ENCODE assay signal across 8 mouse cellular contexts in the genomic region with DNA sequence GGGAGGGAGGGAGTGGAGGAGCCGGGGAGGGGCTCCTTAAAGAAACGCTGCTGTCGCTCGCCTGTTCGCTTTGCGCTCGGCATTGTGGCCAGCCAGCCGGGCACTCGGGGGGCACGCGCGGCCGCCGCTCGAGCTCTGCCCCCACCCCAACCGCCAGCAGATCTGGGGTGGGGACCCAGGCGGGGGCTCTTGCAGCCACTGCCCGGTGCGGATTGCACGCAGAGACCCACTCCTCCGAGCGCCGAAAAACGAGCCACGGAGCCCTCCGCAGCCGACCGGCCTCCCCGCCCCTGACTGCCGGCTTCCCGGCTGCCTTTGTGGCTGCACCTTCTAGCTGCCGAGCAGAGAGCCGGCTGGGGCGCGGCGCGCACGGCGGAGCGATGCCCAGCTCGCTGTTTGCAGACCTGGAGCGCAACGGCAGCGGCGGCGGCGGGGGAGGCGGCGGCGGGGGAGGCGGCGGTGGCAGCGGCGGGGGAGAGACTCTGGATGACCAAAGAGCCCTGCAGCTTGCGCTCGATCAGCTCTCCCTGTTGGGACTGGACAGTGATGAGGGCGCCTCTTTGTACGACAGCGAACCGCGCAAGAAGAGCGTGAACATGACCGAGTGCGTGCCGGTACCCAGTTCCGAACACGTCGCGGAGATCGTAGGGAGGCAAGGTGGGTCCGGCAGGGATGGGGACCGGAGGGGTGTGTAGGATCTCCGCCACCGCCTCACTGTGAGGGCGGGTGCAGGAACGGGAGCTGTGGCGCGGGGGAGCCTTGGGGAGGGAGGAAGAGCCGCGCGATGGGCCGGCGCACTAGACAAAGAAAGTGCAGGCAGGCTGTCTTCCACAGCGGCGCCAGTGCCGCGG. TPM values are rescaled to one million over a fixed set of nuclear protein-coding genes. Genes with fewer than 3 reads are reported as not detected.
DNase-seq lines count a peak whose midpoint lies in the region; ATAC-seq and TF ChIP-seq lines count a peak whose summit lies in the region.

A gene (plus strand): TSS at position 63 of the 851 bp plus-strand sequence.

- peak within 1 kb of the TSS; percentile 82 for H3K4me2 ChIP-seq in forebrain, postnatal 0 days (ENCODE audit: low read depth)
- H3K4me2 ChIP-seq in lung, embryonic 15.5 days, result peak within 1 kb of the TSS; percentile 92

- peak; percentile 60 for DNase-seq in ES-E14 (ENCODE audit: low read depth, low spot score)
- DNase-seq in forebrain, postnatal 0 days, result peak; percentile 76
- DNase-seq in heart, postnatal 4 days, result peak; percentile 67
- peak; percentile 74 for DNase-seq in layer of hippocampus, adult 9-11 months
- DNase-seq in ovary, postnatal 36 days (ENCODE audit: low spot score), result peak; percentile 65
- peak; percentile 70 for DNase-seq in thymus, postnatal 25 days

- no peak for TF ChIP-seq CTCF in forebrain, postnatal 0 days (IDR thresholded peaks at IDR 0.05; ENCODE audit: low read depth)

- no peaks in the 10 kb centered on the region; the same call in 1 of the 2 replicates for H3K36me3 ChIP-seq in ES-E14 (ENCODE audit: control insufficient read depth, insufficient read depth, low read length, poor library complexity, severe bottlenecking)
- peaks cover 18% of the 10 kb centered on the region for H3K36me3 ChIP-seq in forebrain, postnatal 0 days (ENCODE audit: insufficient read depth)
- peaks cover 11% of the 10 kb centered on the region for H3K36me3 ChIP-seq in lung, embryonic 15.5 days

- peak within 1 kb of the TSS; percentile 87 to 92 for H3K4me3 ChIP-seq in ES-E14 (ENCODE audit: insufficient read depth in 1 of 2, low read depth in 1 of 2, low read length in 2 of 2, poor library complexity in 1 of 2, severe bottlenecking in 1 of 2)
- H3K4me3 ChIP-seq in forebrain, postnatal 0 days (ENCODE audit: low read depth, low read length), result peak within 1 kb of the TSS; percentile 94
- peak within 1 kb of the TSS; percentile 96 for H3K4me3 ChIP-seq in lung, embryonic 15.5 days

- H3K27me3 ChIP-seq in forebrain, postnatal 0 days (ENCODE audit: insufficient read depth, low read length), result no peaks in the 10 kb centered on the region
- no peaks in the 10 kb centered on the region for H3K27me3 ChIP-seq in lung, embryonic 15.5 days

- WGBS in forebrain, postnatal 0 days, result under 1% methylated on average over 69 of the region's 87 CpGs
- WGBS in lung, embryonic 15.5 days, result under 1% methylated on average over 80 of the region's 87 CpGs

- no peak within 1 kb of the TSS; the same call in 1 of the 2 replicates for H3K27ac ChIP-seq in ES-E14 (ENCODE audit: insufficient read depth, low read depth, low read length, poor library complexity, severe bottlenecking)
- H3K27ac ChIP-seq in forebrain, postnatal 0 days (ENCODE audit: low read depth, low read length), result peak within 1 kb of the TSS; percentile 100
- H3K27ac ChIP-seq in lung, embryonic 15.5 days, result peak within 1 kb of the TSS; percentile 100

- no peaks in the 10 kb centered on the region for H3K9me3 ChIP-seq in ES-E14 (ENCODE audit: control insufficient read depth, insufficient read depth, low read depth, low read length)
- H3K9me3 ChIP-seq in forebrain, postnatal 0 days (ENCODE audit: low read length), result no peaks in the 10 kb centered on the region
- no peaks in the 10 kb centered on the region for H3K9me3 ChIP-seq in lung, embryonic 15.5 days

- in situ Hi-C loops in ES-E14 (cut with MboI; ENCODE audit: low sequenced_read_pairs in 2 of 2, unreplicated experiment in 2 of 2), result no loop called here

- peak; percentile 5 for ATAC-seq in cerebellum, adult (ENCODE audit: insufficient number of reproducible peaks, low FRiP score, low TSS enrichment)
- peak; percentile 0 for ATAC-seq in forebrain, postnatal 0 days
- ATAC-seq in lung, embryonic 15.5 days (ENCODE audit: borderline replicate concordance, extremely low read depth, low FRiP score, low TSS enrichment), result no peak

- H3K9ac ChIP-seq in ES-E14 (ENCODE audit: insufficient read depth, low read depth, low read length, poor library complexity, severe bottlenecking), result peak within 1 kb of the TSS; percentile 55
- peak within 1 kb of the TSS; percentile 100 for H3K9ac ChIP-seq in forebrain, postnatal 0 days
- peak within 1 kb of the TSS; percentile 98 for H3K9ac ChIP-seq in lung, embryonic 15.5 days

- H3K4me1 ChIP-seq in ES-E14 (ENCODE audit: control insufficient read depth in 2 of 2, insufficient read depth in 2 of 2, low read length in 2 of 2, poor library complexity in 1 of 2), result peaks cover 0 to 10% of the 10 kb centered on the region in 2 experiments; a peak in 1 of 4 replicates
- H3K4me1 ChIP-seq in forebrain, postnatal 0 days (ENCODE audit: insufficient read depth), result peaks cover 5% of the 10 kb centered on the region
- H3K4me1 ChIP-seq in lung, embryonic 15.5 days, result peaks cover 31% of the 10 kb centered on the region

TF ChIP-seq in ES-E14, 5 proteins besides CTCF, POLR2A, EP300 and RAD21:
- TF ChIP-seq CHD2 (IDR thresholded peaks at IDR 0.05; ENCODE audit: low read depth, low read length), result no peak
- 0 out of 2 replicates have a peak, but pooled peaks have one; percentile 52 for TF ChIP-seq HCFC1 (IDR thresholded peaks at IDR 0.05; ENCODE audit: borderline replicate concordance, insufficient read depth, low read length)
- TF ChIP-seq MAFK (IDR thresholded peaks at IDR 0.05; ENCODE audit: insufficient read depth, low read depth, low read length), result no peak

RNA-seq across cellular contexts. Expression of the gene that starts here (rescaled TPM):
- 2.6 and 4.4 TPM in 2 replicates for total RNA-seq in ES-E14 (2012; rRNA removed)
- total RNA-seq in forebrain, postnatal 0 days (2014; rRNA removed), result 111 and 141 TPM in 2 replicates
- polyA plus RNA-seq in forebrain, postnatal 0 days (2015; fragmentation: Nextera tagmentation; extraction: Ambion mirVana), result 22.8 and 24.5 TPM in 2 replicates
- 10 to 100 TPM; 13.4 to 14.3 TPM for total RNA-seq in heart, postnatal 4 days (2021)
- polyA plus RNA-seq in lung, embryonic 15.5 days (2015; fragmentation: Nextera tagmentation; extraction: Ambion mirVana), result 11.0 and 12.0 TPM in 2 replicates
